Mouse (Mus musculus) CH12.LX (cell line): ENCODE results near the gene Cacng8. TPM values are rescaled to one million over a fixed set of nuclear protein-coding genes. Genes with fewer than 3 reads are reported as not detected.

ENCODE experiments used
- DNase-seq: peaks from one replicate; pipeline ENCODE4 v3.0.0-alpha.2; 2013; ENCODE audit errors: extremely low read depth
- H3K27ac ChIP-seq: 2 replicates; pipeline ENCODE4 v1.5.1; 2012; ENCODE audit warnings: low read depth, mild to moderate bottlenecking, control low read depth, moderate library complexity; ENCODE audit not compliant: insufficient read depth
- H3K27me3 ChIP-seq: replicated peaks from 2 replicates; pipeline ENCODE3; 2012; ENCODE audit warnings: inconsistent platforms
- H3K36me3 ChIP-seq, 2 experiments: replicated peaks in 1 of 2; 2 replicates each; pipeline versions ENCODE3 to v1.6.1; 2012; ENCODE audit warnings: inconsistent platforms in 1 of 2, low read length in 1 of 2, mild to moderate bottlenecking in 1 of 2, mixed read lengths in 1 of 2, moderate library complexity in 1 of 2; ENCODE audit not compliant: control insufficient read depth in 1 of 2, insufficient read depth in 1 of 2
- H3K4me1 ChIP-seq, 2 experiments: 2 replicates each; pipeline ENCODE4 v1.6.1; 2012; ENCODE audit warnings: inconsistent platforms in 1 of 2, moderate library complexity in 1 of 2; ENCODE audit not compliant: insufficient read depth in 2 of 2, control insufficient read depth in 1 of 2
- H3K4me2 ChIP-seq: 2 replicates; pipeline ENCODE4 v1.6.1; 2012; ENCODE audit warnings: low read depth, mild to moderate bottlenecking, control low read depth; ENCODE audit not compliant: poor library complexity, insufficient read depth, severe bottlenecking
- H3K4me3 ChIP-seq, 3 experiments: fragments of 150-350 bp in 1 of 3; sonication (generic) in 1 of 3; replicated peaks in 1 of 3; 2 replicates each; pipeline versions ENCODE3 to v1.5.1; 2011 to 2012; ENCODE audit warnings: low read depth in 2 of 3, low read length in 2 of 3, mild to moderate bottlenecking in 2 of 3, moderate library complexity in 2 of 3, control low read depth in 1 of 3, improper control_type of control experiment in 1 of 3, inconsistent platforms in 1 of 3, mixed read lengths in 1 of 3; ENCODE audit not compliant: poor library complexity in 1 of 3
- H3K79me2 ChIP-seq: replicated peaks from 2 replicates; pipeline ENCODE4 v1.6.1; 2012; ENCODE audit warnings: mild to moderate bottlenecking, moderate library complexity; ENCODE audit not compliant: control insufficient read depth, poor library complexity, insufficient read depth, severe bottlenecking; ENCODE audit errors: extremely low read depth
- H3K9ac ChIP-seq: 2 replicates; pipeline ENCODE4 v1.6.1; 2012; ENCODE audit warnings: low read depth, mild to moderate bottlenecking, control low read depth, moderate library complexity; ENCODE audit not compliant: insufficient read depth
- H3K9me3 ChIP-seq: replicated peaks from 2 replicates; pipeline ENCODE3; 2012; ENCODE audit warnings: low read length, inconsistent platforms, mixed read lengths
- BHLHE40 ChIP-seq: IDR thresholded peaks from 2 replicates; pipeline ENCODE4 v1.6.1; 2011; ENCODE audit warnings: mild to moderate bottlenecking, low read depth, low read length, improper control_type of control experiment
- CTCF ChIP-seq, 2 experiments: IDR thresholded peaks in 1 of 2; conservative IDR thresholded peaks in 1 of 2; 2 replicates each; pipeline ENCODE4 v1.5.1; 2011 to 2012; ENCODE audit warnings: low read depth in 2 of 2, low read length in 2 of 2, improper control_type of control experiment in 1 of 2, inconsistent platforms in 1 of 2, mild to moderate bottlenecking in 1 of 2, moderate library complexity in 1 of 2
- E2F4 ChIP-seq: IDR thresholded peaks from 2 replicates; pipeline ENCODE4 v1.6.1; 2011; ENCODE audit warnings: low read depth, low read length, improper control_type of control experiment; ENCODE audit not compliant: insufficient replicate concordance
- EP300 ChIP-seq: IDR thresholded peaks from 2 replicates; pipeline ENCODE4 v1.6.1; 2011; ENCODE audit warnings: low read length, improper control_type of control experiment
- GABPA ChIP-seq: IDR thresholded peaks from 2 replicates; pipeline ENCODE4 v1.6.1; 2012; ENCODE audit warnings: low read depth, low read length, improper control_type of control experiment, inconsistent platforms; ENCODE audit not compliant: insufficient replicate concordance
- HCFC1 ChIP-seq: IDR thresholded peaks from 2 replicates; pipeline ENCODE4 v1.6.1; 2012; ENCODE audit warnings: low read depth, mild to moderate bottlenecking, inconsistent platforms, low read length, improper control_type of control experiment
- JUN ChIP-seq: IDR thresholded peaks from 2 replicates; pipeline ENCODE4 v1.6.1; 2011; ENCODE audit warnings: low read depth, mild to moderate bottlenecking, low read length, improper control_type of control experiment, moderate library complexity; ENCODE audit not compliant: insufficient read depth
- MAX ChIP-seq: IDR thresholded peaks from 2 replicates; pipeline ENCODE4 v1.6.1; 2011; ENCODE audit warnings: low read length, improper control_type of control experiment
- MXI1 ChIP-seq: IDR thresholded peaks from 2 replicates; pipeline ENCODE4 v1.6.1; 2011; ENCODE audit warnings: mild to moderate bottlenecking, low read depth, low read length, improper control_type of control experiment
- MYC ChIP-seq: IDR thresholded peaks from 2 replicates; pipeline ENCODE4 v1.6.1; 2011; ENCODE audit warnings: low read depth, mild to moderate bottlenecking, improper control_type of control experiment, low read length
- NELFE ChIP-seq: IDR thresholded peaks from 2 replicates; pipeline ENCODE4 v1.6.1; 2011; ENCODE audit warnings: low read depth, low read length, improper control_type of control experiment
- NRF1 ChIP-seq: IDR thresholded peaks from 2 replicates; pipeline ENCODE4 v1.6.1; 2014; ENCODE audit warnings: low read depth, mild to moderate bottlenecking, inconsistent platforms, low read length, improper control_type of control experiment, moderate library complexity
- PAX5 ChIP-seq: IDR thresholded peaks from 2 replicates; pipeline ENCODE4 v1.6.1; 2012; ENCODE audit warnings: low read length, inconsistent platforms, mixed read lengths
- POLR2AphosphoS2 ChIP-seq: IDR thresholded peaks from 2 replicates; pipeline ENCODE4 v1.6.1; 2011; ENCODE audit warnings: low read depth, low read length, improper control_type of control experiment
- RAD21 ChIP-seq: IDR thresholded peaks from 2 replicates; pipeline ENCODE4 v1.6.1; 2011; ENCODE audit warnings: low read depth, mild to moderate bottlenecking, low read length, improper control_type of control experiment, moderate library complexity
- RCOR1 ChIP-seq: conservative IDR thresholded peaks from 2 replicates; pipeline ENCODE4 v1.6.1; 2012; ENCODE audit warnings: low read depth, mild to moderate bottlenecking, inconsistent platforms, low read length, improper control_type of control experiment
- SIN3A ChIP-seq: IDR thresholded peaks from 2 replicates; pipeline ENCODE4 v1.6.1; 2012; ENCODE audit warnings: low read length, improper control_type of control experiment, inconsistent platforms
- TBP ChIP-seq: conservative IDR thresholded peaks from 2 replicates; pipeline ENCODE4 v1.6.1; 2011; ENCODE audit warnings: low read depth, low read length, improper control_type of control experiment
- USF2 ChIP-seq: conservative IDR thresholded peaks from 2 replicates; pipeline ENCODE4 v1.6.1; 2011; ENCODE audit warnings: low read depth, low read length, improper control_type of control experiment
- ZKSCAN1 ChIP-seq: IDR thresholded peaks from 2 replicates; pipeline ENCODE4 v1.6.1; 2012; ENCODE audit warnings: low read depth, inconsistent platforms, low read length, improper control_type of control experiment, borderline replicate concordance
- ZMIZ1 ChIP-seq: IDR thresholded peaks from 2 replicates; pipeline ENCODE4 v1.6.1; 2012; ENCODE audit warnings: low read depth, mild to moderate bottlenecking, inconsistent platforms, low read length, improper control_type of control experiment
- ZNF384 ChIP-seq: IDR thresholded peaks from 2 replicates; pipeline ENCODE4 v1.6.1; 2012; ENCODE audit warnings: low read depth, low read length, improper control_type of control experiment, inconsistent platforms
- dilution Hi-C: fragments of 300-500 bp; cut with MboI; formaldehyde crosslinking; loops from 2 replicates; pipeline ENCODE4 v1.14.3; 2020; ENCODE audit warnings: low sequenced_read_pairs; ENCODE audit not compliant: extremely low pct_unique_long_range_greater_than_20kb, extremely low pct_ligation_motif_present
- in situ Hi-C: fragments of 300-500 bp; cut with MboI; formaldehyde crosslinking; loops from 3 replicates; pipeline ENCODE4 v1.14.3; 2019; ENCODE audit warnings: low sequenced_read_pairs, low pct_ligation_motif_present, low pct_unique_long_range_greater_than_20kb, mixed read lengths
- polyA plus RNA-seq: library from polyadenylated mRNA; unstranded; fragments of >175 nt; gene quantifications from 2 replicates; pipeline ENCODE4 v1.2.1, GENCODE M21; 2012; ENCODE audit warnings: low read depth; ENCODE audit not compliant: insufficient read length
- total RNA-seq, 2 experiments: library from RNA; depleted of rRNA; stranded (reverse); fragments of 300-350 nt in 1 of 2; fragments of >200 nt in 1 of 2; gene quantifications; 2 replicates each; pipeline ENCODE4 v1.2.3; 2012 to 2014

Cacng8 gene
- total and polyA plus RNA-seq, 3 experiments: 0.43 to 1.2 (median 0.51) TPM

GRCm38 (mm10) chr7:3430161-3430560 is 39.7 kb downstream of the Cacng8 start:
- Histone ChIP-seq H3K9me3 (no peaks in the 10 kb centered on the region), H3K27me3 (peaks cover 2% of the 10 kb centered on the region), H3K4me2 (no peak overlapping the region), H3K9ac (no peak overlapping the region), H3K4me3 (no peak overlapping the region), H3K36me3 (no peaks in the 10 kb centered on the region), H3K27ac (no peak overlapping the region), H3K4me1 (peaks cover 0 to 5% of the 10 kb centered on the region in 2 experiments; a peak in 1 of 4 replicates), H3K79me2 (no peaks in the 10 kb centered on the region)
- in situ Hi-C loops (no loop called here), dilution Hi-C loops (no loop called here)
- TF ChIP-seq TBP: no peak
- no peak for TF ChIP-seq E2F4
- no peak for TF ChIP-seq HCFC1
- TF ChIP-seq GABPA: no peak
- no peak for TF ChIP-seq ZMIZ1
- TF ChIP-seq NRF1: no peak
- no peak for TF ChIP-seq ZKSCAN1
- TF ChIP-seq ZNF384: no peak
- TF ChIP-seq MXI1: no peak
- no peak for TF ChIP-seq SIN3A
- no peak for TF ChIP-seq MAX
- TF ChIP-seq NELFE: no peak
- TF ChIP-seq BHLHE40: no peak
- TF ChIP-seq RCOR1: no peak
- no peak for TF ChIP-seq EP300
- DNase-seq: no peak

DNA sequence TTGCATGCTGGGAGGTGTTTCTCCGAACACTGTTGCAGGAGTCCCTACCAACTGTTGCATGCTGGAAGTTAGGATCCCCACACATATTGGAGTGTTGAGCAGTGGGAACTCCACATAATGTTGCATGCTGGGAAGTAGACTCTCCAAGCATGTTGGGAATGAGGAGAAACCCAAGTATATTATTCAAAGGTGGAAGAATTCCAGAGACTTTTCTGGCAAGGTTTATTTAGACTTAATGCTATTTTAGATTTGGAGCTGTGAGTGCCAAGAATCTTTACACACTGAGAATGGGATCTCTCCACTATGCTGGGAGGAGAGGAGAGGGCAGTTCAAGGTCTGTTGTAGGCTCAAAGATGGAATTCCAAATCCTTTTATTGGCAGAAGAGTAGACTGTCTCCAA is 41.6 kb downstream of the Cacng8 start:
- no peak overlapping the region for H3K4me2 ChIP-seq

More for the DNA sequence above, 41.6 kb downstream of the Cacng8 start:
- H3K36me3 ChIP-seq: no peaks in the 10 kb centered on the region
- no peak overlapping the region for H3K27ac ChIP-seq
- no peaks in the 10 kb centered on the region for H3K9me3 ChIP-seq
- H3K4me1 ChIP-seq: peaks cover 0 to 5% of the 10 kb centered on the region in 2 experiments; a peak in 1 of 4 replicates
- dilution Hi-C loops (no loop called here), in situ Hi-C loops (no loop called here)
- no peak for DNase-seq
- TF ChIP-seq BHLHE40 (no peak), USF2 (no peak), HCFC1 (no peak), PAX5 (no peak), JUN (no peak), E2F4 (no peak), CTCF (conservative IDR thresholded peaks at IDR 0.05 in 1 of 2, IDR thresholded peaks at IDR 0.05 in 1 of 2; ENCODE audit: low read depth in 2 of 2, low read length in 2 of 2) (no peak), RAD21 (no peak), TBP (no peak), NRF1 (no peak), POLR2AphosphoS2 (no peak), MYC (no peak)
- H3K4me3 ChIP-seq: no peak overlapping the region
- no peaks in the 10 kb centered on the region for H3K79me2 ChIP-seq
- H3K27me3 ChIP-seq: peaks cover 2% of the 10 kb centered on the region
- no peak overlapping the region for H3K9ac ChIP-seq
